Mouse (Mus musculus) lung, embryonic 15.5 days (tissue): ENCODE measurements around the gene Sstr2. TPM values are rescaled to one million over a fixed set of nuclear protein-coding genes. Genes with fewer than 3 reads are reported as not detected.

Source experiments
- ATAC-seq: fragments of 200-750 bp; cut with Nextera tagmentation; 2 replicates; pipeline ENCODE4 v1.8.0; 2017; ENCODE audit warnings: moderate number of reproducible peaks, borderline replicate concordance; ENCODE audit not compliant: low FRiP score, low TSS enrichment; ENCODE audit errors: extremely low read depth
- H3K27ac ChIP-seq: fragments of 300-500 bp; sonication (generic); 2 replicates; pipeline ENCODE4 v1.5.1; 2015; ENCODE audit warnings: moderate library complexity, mild to moderate bottlenecking, inconsistent platforms
- H3K27me3 ChIP-seq: fragments of 300-500 bp; sonication (generic); 2 replicates; pipeline ENCODE4 v1.6.1; 2015; ENCODE audit warnings: inconsistent platforms
- H3K36me3 ChIP-seq: fragments of 300-500 bp; sonication (generic); 2 replicates; pipeline ENCODE4 v1.6.1; 2015; ENCODE audit warnings: inconsistent platforms
- H3K4me1 ChIP-seq: fragments of 300-500 bp; sonication (generic); 2 replicates; pipeline ENCODE4 v1.6.1; 2015; ENCODE audit warnings: inconsistent platforms
- H3K4me2 ChIP-seq: fragments of 300-500 bp; sonication (generic); 2 replicates; pipeline ENCODE4 v1.6.1; 2015; ENCODE audit warnings: inconsistent platforms, mild to moderate bottlenecking, moderate library complexity
- H3K4me3 ChIP-seq: fragments of 300-500 bp; sonication (generic); 2 replicates; pipeline ENCODE4 v1.5.1; 2015; ENCODE audit warnings: mild to moderate bottlenecking, inconsistent platforms
- H3K9ac ChIP-seq: fragments of 300-500 bp; sonication (generic); 2 replicates; pipeline ENCODE4 v1.6.1; 2015; ENCODE audit warnings: inconsistent platforms
- H3K9me3 ChIP-seq: fragments of 300-500 bp; sonication (generic); 2 replicates; pipeline ENCODE4 v1.6.1; 2016; ENCODE audit warnings: inconsistent platforms
- WGBS: fragments of 180-500 bp; shearing (Covaris S2); methylation state at CpG from one replicate; pipeline ENCODE4 v1.1.7; 2015; 5-methylcytosine and 5-hydroxymethylcytosine counted together
- polyA plus RNA-seq: library from polyadenylated mRNA; unstranded; fragments of >200 nt; fragmentation: Nextera tagmentation; extraction: Ambion mirVana; gene quantifications from 2 replicates; pipeline ENCODE4 v1.2.1, GENCODE M21; 2015

Sstr2 gene
- polyA plus RNA-seq, 1 experiment from 2014 or later, result 3.1 TPM

DNA sequence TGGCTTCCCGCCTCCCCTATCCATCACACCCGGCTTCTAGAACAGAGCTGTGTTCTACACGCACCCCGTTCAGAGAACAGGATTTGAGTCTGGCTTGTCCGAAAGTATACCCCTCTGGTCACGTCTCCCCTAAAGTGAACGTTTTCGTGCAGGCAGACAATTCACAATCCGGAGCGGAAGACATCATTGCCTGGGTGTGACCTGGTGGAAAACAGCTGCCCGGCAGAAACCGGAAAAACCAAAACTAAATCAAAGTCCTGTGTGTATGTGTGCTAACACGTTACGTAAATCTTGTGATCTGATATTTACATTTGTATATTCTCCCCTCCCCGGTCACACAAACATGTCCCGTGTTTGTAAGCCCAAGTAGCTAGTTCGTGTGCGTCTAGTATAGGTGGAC lies 6.3 kb downstream of the Sstr2 start:
- 0 out of 2 replicates have a peak, but pooled peaks cover 4% of the 10 kb centered on the region for H3K4me1 ChIP-seq
- no peaks in the 10 kb centered on the region for H3K36me3 ChIP-seq
- peak; percentile 13; the same call in 1 of the 2 replicates for ATAC-seq
- H3K27ac ChIP-seq, result no peak overlapping the region
- H3K4me3 ChIP-seq, result no peak overlapping the region
- no peak overlapping the region for H3K9ac ChIP-seq
- peaks cover 14% of the 10 kb centered on the region for H3K27me3 ChIP-seq
- no peaks in the 10 kb centered on the region for H3K9me3 ChIP-seq
- 68% methylated on average over 18 of the region's 18 CpGs for WGBS
- no peak overlapping the region for H3K4me2 ChIP-seq

DNA sequence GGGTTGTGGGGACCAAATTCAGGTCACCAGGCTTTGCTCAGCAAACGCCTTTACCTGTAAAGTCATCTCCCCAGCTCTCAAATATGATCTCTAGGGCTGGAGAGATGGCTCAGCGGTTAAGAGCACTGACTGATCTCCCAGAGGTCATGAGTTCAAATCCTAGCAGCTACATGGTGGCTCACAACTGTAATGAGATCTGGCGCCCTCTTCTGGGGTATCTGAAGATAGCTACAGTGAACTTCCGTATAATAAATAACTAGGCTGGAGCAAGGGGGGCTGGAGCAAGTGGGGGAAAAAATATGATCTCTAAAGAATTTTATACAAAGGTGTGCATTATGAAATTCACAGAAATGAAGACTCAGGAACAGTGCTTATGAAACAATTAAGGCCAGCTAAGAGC lies 8.6 kb downstream of the Sstr2 start:
- H3K27ac ChIP-seq, result no peak overlapping the region

DNA sequence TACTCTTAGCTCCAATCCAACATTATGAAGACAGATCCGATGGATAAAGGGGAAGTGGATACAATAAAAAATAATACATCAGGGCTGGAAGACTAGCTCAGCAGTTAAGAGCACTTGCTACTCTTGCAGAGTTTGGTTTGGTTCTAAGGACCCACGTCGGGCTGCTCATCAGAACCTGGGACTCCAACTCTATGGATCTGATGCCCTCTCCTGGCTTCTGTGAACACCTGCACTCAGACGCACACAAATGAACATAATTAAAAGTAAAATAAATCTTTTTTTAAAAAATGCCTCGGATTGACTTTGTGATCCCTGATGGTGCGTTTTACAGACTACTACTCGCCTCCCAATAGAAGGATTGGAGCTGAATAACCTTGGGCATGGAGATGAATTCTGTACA lies 11.5 kb downstream of the Sstr2 start:
- Histone ChIP-seq H3K4me1 (peaks cover 3% of the 10 kb centered on the region; the same call in 1 of the 2 replicates), H3K9ac (no peak overlapping the region), H3K27me3 (no peaks in the 10 kb centered on the region), H3K9me3 (no peaks in the 10 kb centered on the region), H3K4me3 (no peak overlapping the region), H3K27ac (no peak overlapping the region), H3K4me2 (no peak overlapping the region), H3K36me3 (no peaks in the 10 kb centered on the region)
- ATAC-seq, result no peak
- WGBS, result 49% methylated on average over 7 of the region's 7 CpGs

More for the DNA sequence above, 8.6 kb downstream of the Sstr2 start:
- Histone ChIP-seq H3K9me3 (no peaks in the 10 kb centered on the region), H3K4me2 (no peak overlapping the region), H3K36me3 (no peaks in the 10 kb centered on the region), H3K27me3 (no peaks in the 10 kb centered on the region), H3K4me1 (peaks cover 7% of the 10 kb centered on the region; the same call in 1 of the 2 replicates), H3K4me3 (no peak overlapping the region), H3K9ac (no peak overlapping the region)
- WGBS, result 45% methylated on average over 4 of the region's 4 CpGs
- no peak for ATAC-seq

DNA sequence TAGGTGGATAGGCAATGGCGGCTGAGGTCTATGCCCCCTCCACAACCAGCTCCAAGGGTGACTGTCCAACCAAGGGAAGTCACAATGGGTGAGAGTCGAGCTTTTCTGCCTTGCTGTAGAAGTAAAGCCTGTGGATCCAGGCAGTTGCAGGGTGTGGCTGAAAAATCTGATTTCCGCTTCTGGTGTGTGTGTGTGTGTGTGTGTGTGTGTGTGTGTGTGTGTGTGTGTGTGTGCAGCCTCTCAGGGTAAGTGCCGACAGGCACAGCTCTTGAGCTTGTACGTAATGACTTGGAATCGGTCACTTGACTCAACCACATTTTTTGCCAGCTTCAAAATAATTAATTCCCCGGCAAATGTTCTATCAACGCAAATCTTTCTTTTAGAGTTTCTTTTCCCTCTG lies 12.2 kb downstream of the Sstr2 start:
- WGBS, result 46% methylated on average over 8 of the region's 8 CpGs
- H3K4me3 ChIP-seq, result no peak overlapping the region
- peaks cover 3% of the 10 kb centered on the region; the same call in 1 of the 2 replicates for H3K4me1 ChIP-seq
- no peaks in the 10 kb centered on the region for H3K9me3 ChIP-seq
- H3K4me2 ChIP-seq, result no peak overlapping the region
- H3K9ac ChIP-seq, result no peak overlapping the region
- no peaks in the 10 kb centered on the region for H3K36me3 ChIP-seq
- no peaks in the 10 kb centered on the region for H3K27me3 ChIP-seq
- H3K27ac ChIP-seq, result no peak overlapping the region
- ATAC-seq, result no peak

DNA sequence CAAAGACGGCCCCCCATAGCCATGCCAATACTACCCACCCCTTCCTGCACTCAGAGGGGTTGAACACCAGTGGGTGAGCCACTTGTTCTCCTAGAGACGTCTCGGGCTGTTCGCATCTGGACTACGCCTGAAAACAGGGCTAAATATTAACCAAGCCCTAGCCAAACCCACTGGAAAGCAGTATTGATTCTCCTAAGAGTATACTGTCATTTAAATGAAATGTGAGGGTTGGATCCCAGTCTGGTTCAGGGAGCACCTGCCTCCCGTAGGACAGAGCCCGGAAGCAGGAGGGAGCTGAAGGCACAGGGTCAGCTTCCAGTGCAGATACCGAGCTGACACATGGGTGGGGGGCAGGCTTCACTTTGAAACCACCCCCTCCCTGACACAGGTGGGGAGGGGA lies 12.7 kb downstream of the Sstr2 start:
- no peak for ATAC-seq
- WGBS, result 57% methylated on average over 8 of the region's 8 CpGs
- Histone ChIP-seq H3K27ac (no peak overlapping the region), H3K4me2 (no peak overlapping the region), H3K36me3 (no peaks in the 10 kb centered on the region), H3K4me1 (peaks cover 3% of the 10 kb centered on the region; the same call in 1 of the 2 replicates), H3K9ac (no peak overlapping the region), H3K27me3 (no peaks in the 10 kb centered on the region), H3K4me3 (no peak overlapping the region), H3K9me3 (no peaks in the 10 kb centered on the region)

DNA sequence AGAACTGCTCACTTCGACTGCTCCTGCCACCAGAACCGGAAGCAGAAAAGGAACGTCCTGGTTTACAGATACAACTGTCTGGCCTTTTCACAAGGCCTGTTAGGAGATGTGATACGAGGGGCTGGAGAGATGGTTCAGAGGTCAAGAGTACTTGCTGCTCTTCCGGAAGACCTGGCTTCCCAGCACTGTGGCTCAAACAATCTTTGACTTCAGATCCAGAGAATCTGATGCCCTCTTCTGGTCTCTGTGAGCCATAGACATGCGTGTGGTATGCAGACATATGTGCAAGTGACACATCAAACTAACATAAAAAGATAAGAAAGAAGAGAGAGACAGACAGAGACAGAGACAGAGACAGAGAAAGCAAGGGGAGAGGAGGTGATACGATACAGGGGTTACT lies 13.2 kb downstream of the Sstr2 start:
- H3K27ac ChIP-seq, result no peak overlapping the region
- no peak overlapping the region for H3K4me2 ChIP-seq
- WGBS, result 63% methylated on average over 7 of the region's 7 CpGs
- H3K9me3 ChIP-seq, result no peaks in the 10 kb centered on the region
- peaks cover 3% of the 10 kb centered on the region; the same call in 1 of the 2 replicates for H3K4me1 ChIP-seq
- H3K4me3 ChIP-seq, result no peak overlapping the region
- no peak for ATAC-seq
- H3K9ac ChIP-seq, result no peak overlapping the region
- H3K36me3 ChIP-seq, result no peaks in the 10 kb centered on the region
- H3K27me3 ChIP-seq, result no peaks in the 10 kb centered on the region

DNA sequence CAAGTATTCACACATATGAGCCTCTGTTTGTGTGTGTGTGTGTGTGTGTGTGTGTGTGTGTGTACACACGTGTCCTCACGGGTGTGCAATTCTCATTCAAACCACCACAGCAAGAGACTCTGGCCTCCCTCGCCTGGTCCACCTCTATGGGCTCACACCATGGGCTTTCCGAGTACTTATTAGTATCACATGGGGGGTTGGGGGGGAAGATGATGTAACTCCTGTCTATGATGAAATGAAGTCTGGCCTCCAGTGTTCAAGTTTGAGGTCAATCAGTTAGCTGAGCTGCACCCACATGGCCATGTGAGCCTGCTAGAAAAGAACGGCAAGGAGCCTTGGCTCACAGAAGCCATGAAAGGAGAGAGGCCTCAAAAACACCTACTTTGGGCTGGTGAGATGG lies 14.3 kb downstream of the Sstr2 start:
- Histone ChIP-seq H3K9ac (no peak overlapping the region), H3K4me2 (no peak overlapping the region), H3K9me3 (no peaks in the 10 kb centered on the region), H3K4me1 (peaks cover 3% of the 10 kb centered on the region; the same call in 1 of the 2 replicates), H3K27ac (no peak overlapping the region), H3K4me3 (no peak overlapping the region), H3K36me3 (no peaks in the 10 kb centered on the region), H3K27me3 (no peaks in the 10 kb centered on the region)
- no peak for ATAC-seq
- 87% methylated on average over 5 of the region's 5 CpGs for WGBS

DNA sequence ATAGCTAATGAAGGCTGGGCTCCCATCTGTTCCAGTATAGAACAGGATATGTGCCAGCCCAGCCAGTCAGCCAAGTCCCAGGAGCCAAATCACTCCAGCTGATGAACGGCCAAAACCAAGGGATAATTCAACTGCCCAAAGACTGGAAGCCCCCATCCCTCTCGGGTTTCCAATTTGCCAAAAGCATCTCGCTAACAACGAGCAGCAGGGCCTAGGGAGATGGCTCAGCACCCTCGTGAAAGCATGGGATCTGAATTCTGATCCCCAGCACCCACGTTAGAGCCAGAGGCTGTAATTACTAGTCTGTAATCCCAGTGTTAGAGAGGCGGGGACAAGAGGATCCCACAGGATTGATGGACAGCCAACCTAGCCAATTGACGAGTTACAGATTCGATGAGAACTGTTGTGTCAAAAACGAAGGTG lies 15.6 kb downstream of the Sstr2 start:
- Histone ChIP-seq H3K27ac (no peak overlapping the region), H3K9ac (no peak overlapping the region), H3K27me3 (no peaks in the 10 kb centered on the region), H3K4me3 (no peak overlapping the region), H3K4me2 (no peak overlapping the region), H3K4me1 (peaks cover 3% of the 10 kb centered on the region; the same call in 1 of the 2 replicates), H3K9me3 (no peaks in the 10 kb centered on the region), H3K36me3 (no peaks in the 10 kb centered on the region)
- ATAC-seq, result no peak
- WGBS, result 71% methylated on average over 10 of the region's 10 CpGs

DNA sequence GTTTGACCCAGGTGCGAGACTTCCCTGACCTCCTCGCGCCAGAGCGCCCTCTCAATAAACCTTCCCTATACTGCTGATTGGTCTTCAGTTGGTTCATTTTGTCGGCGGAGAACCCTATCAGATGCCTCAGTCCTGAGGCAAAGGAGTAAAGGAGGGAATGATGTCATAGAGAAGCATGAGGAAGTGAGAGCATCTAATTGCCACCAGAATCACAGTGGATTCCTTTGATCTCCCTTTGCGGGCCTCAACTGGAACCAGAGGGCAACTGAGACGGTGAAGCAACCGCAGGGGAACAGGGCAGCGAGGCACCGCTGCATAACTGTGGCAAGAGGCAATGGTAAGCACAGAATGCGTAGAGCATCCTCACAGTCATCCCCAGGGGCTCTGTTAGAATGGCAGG lies 19.5 kb downstream of the Sstr2 start:
- Histone ChIP-seq H3K36me3 (no peaks in the 10 kb centered on the region), H3K27me3 (no peaks in the 10 kb centered on the region), H3K9me3 (no peaks in the 10 kb centered on the region), H3K9ac (no peak overlapping the region), H3K4me2 (no peak overlapping the region), H3K4me3 (no peak overlapping the region), H3K27ac (no peak overlapping the region), H3K4me1 (no peaks in the 10 kb centered on the region)
- no peak for ATAC-seq
- WGBS, result 84% methylated on average over 12 of the region's 12 CpGs

DNA sequence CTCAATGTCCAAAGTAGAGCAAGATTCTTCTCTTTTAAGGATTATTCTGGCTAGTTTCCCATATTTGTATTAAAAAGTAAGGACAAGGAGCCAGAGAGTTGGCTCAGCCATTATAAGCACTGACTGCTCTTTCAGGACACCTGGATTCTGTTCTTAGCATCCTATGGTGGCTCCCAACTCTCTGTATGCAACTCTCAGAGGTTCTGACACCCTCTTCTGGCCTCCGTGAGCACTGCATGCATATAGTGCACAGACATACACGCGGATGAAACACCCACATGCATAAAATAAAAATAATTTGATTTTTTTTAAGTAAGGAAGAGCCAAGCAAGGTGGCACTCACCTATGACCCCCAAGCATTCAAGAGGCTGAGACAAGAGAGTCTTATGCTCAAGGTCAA lies 26.0 kb downstream of the Sstr2 start:
- no peak for ATAC-seq
- no peaks in the 10 kb centered on the region for H3K27me3 ChIP-seq
- no peaks in the 10 kb centered on the region for H3K9me3 ChIP-seq
- no peak overlapping the region for H3K4me2 ChIP-seq
- H3K4me3 ChIP-seq, result no peak overlapping the region
- no peaks in the 10 kb centered on the region for H3K36me3 ChIP-seq
- H3K9ac ChIP-seq, result no peak overlapping the region
- no peak overlapping the region for H3K27ac ChIP-seq
- peaks cover 10% of the 10 kb centered on the region for H3K4me1 ChIP-seq
- 92% methylated on average over 3 of the region's 3 CpGs for WGBS

DNA sequence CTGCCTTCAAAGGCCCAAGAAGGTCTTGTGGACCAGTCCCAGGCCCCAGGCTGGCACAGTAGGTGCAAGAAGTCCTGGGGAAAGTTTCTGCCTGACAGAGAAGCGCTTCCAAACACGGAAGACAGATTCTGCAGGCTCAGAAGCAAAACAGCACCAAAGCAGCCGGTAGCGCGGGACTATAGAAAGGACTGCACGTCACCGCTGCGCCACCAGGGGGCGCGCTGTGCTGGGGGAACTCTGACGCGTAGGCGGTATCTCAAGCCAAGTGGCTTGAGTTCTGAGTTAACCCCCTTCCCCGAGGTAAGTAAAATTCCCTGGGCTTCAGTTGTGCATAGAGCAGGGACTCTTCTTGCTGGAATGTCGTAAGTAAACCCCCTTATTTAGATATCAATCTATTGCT lies 29.0 kb downstream of the Sstr2 start:
- peaks cover 25% of the 10 kb centered on the region for H3K4me1 ChIP-seq
- H3K9me3 ChIP-seq, result no peaks in the 10 kb centered on the region
- no peak overlapping the region for H3K4me3 ChIP-seq
- H3K27me3 ChIP-seq, result no peaks in the 10 kb centered on the region
- 3% methylated on average over 15 of the region's 15 CpGs for WGBS
- ATAC-seq, result no peak
- no peak overlapping the region for H3K27ac ChIP-seq
- peaks cover 14% of the 10 kb centered on the region for H3K36me3 ChIP-seq
- no peak overlapping the region for H3K9ac ChIP-seq
- H3K4me2 ChIP-seq, result peak overlapping the region; percentile 59

DNA sequence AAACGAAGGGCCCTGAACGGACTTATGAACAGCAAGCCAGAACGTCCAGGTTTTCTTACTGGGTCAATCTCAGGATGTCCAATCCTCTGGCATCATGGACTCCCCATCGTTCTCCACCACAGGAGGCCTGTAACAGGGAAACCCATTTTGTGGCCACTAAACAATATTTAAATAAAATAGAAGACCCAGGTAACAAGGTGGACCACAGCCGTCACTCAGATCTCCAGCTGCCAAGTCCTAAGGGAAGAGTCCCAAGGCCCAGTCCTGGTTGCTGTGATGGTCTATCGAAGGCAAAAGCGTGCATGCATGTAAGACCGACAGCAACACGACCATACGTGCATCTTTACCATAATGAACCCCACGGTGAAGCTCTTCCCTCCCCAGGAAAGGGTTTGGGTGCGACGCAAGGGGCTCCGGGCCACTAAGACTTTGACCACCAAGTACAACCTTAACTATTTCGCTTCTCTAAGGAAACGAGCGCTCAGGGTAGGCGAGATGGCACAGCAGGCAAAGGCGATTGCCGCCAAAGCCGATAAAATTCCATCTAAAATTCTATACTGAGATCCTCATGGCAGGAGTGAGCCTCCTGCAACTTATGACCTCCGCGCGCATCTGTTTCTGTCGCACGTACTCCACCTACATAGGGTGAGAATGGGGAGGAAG lies 29.7 kb downstream of the Sstr2 start, which contains the start of gene Cog1:
Gene Cog1 (plus strand): TSS at position 480 of the 663 bp plus-strand sequence.
- H3K4me2 ChIP-seq, result peak within 1 kb of the TSS; percentile 59
- peak within 1 kb of the TSS; percentile 91 for H3K4me3 ChIP-seq
- peaks cover 25% of the 10 kb centered on the region for H3K4me1 ChIP-seq
- no peaks in the 10 kb centered on the region for H3K27me3 ChIP-seq
- no peak for ATAC-seq
- peak within 1 kb of the TSS; percentile 89 for H3K9ac ChIP-seq
- peak within 1 kb of the TSS; percentile 85 for H3K27ac ChIP-seq
- H3K36me3 ChIP-seq, result peaks cover 21% of the 10 kb centered on the region
- H3K9me3 ChIP-seq, result no peaks in the 10 kb centered on the region
- 43% methylated on average over 26 of the region's 26 CpGs for WGBS
